Mouse (Mus musculus) stomach, postnatal 0 days (tissue): Measurements from ENCODE around the gene Sipa1l1.

Source experiments
- CTCF ChIP-seq: IDR thresholded peaks from 2 replicates; pipeline ENCODE4 v1.5.1; 2016; ENCODE audit warnings: antibody characterized with exemption, low read depth, mild to moderate bottlenecking, moderate library complexity
- EP300 ChIP-seq: optimal IDR thresholded peaks from 2 replicates; pipeline ENCODE3; 2016; ENCODE audit warnings: antibody characterized with exemption

DNA sequence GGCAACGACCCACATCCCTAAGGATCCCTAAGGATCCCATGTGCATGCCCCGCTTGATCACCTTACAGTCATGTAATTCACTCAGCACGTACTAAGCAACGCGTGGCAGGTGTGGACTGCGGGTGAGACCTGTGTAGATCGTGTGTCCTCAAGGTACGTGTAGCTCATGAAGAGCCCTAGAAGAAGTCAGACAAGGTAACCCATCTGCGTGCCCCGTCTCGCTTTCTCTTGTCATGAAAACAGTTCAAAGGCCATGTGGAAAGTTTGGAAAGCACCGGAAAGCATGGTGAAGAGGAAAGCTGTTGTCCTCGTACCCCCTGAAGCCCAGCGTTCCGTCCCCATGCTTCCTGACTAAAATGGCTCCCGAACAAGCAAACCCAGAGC, 21.5 kb downstream of the Sipa1l1 start:
- TF ChIP-seq CTCF (no peak), EP300 (no peak)
